Mouse (Mus musculus): ENCODE data around the gene Commd4. TPM values are rescaled to one million over a fixed set of nuclear protein-coding genes. Genes with fewer than 3 reads are reported as not detected.

The Commd4 gene
- 238 and 247 TPM in 2 replicates for polyA plus RNA-seq (2012; rRNA removed)

DNA sequence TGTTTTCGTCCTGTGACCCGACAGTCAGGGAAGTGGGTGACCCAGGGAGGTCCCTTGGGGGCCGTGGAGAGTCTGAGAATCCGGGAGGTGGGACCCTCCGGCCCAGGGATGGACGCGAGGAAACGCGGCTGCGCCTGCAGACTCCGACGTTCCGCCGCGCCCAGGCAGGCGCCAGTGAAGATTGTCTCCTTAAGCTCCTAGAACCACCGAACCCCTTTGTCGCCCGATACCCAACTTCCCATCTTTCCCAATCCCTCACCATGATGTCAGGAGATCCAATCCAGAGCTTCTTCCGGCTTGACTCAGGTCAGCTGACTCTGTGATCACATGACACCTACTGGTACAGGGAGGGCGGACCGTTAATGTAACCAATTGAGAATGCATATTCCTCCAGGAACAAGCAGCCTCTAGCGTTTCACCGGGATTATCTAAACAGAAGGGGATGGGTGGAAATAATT, at the start of gene Commd4:
Gene Commd4, minus strand, starts transcription at position 319 of the 458 bp plus-strand sequence.

GRCm38 (mm10) chr9:57148144-57148878, 9.8 kb downstream of the Commd4 start, which contains the start of gene Neil1:
Gene Neil1 (minus strand): TSS chr9:57148305.

DNA sequence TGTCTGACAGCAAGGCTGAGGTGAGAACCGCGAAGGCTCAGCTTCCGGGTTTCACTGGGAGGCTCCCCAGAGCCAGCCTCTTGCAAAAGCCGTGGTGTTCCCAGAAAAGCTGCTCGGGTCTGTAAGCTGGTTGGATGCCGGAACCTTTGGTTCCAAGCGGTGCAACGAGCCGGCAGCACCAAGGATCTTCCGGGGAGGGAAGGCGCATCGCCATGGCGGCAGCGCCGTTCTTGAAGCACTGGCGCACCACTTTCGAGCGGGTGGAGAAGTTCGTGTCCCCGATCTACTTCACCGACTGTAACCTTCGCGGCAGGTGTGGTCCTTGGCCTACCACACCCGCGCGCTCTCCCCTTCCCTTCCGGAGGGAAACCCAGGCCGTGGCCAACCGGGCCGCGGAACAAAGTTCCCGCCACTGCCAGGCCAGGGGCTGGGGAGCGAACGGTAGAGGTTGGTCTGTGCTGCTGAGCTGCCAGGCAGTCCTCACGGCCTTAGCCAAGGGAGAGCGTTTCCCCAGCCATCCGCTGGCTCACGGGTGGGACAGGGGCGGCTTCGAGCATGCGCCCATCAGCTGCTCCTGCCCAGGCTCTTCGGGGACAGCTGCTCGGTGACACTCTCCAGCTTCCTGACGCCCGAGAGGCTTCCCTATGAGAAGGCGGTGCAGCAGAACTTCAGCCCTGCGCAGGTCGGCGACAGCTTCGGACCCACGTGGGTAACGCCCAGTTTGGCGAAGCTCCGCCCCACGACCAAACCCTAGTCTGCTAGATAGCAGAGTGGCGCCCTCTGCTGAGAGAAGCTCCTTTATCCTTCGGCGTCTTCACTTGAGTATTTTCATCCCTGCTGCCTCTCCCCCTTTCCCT, 27.3 kb downstream of the Commd4 start, which contains the start of gene Man2c1:
Gene Man2c1, plus strand, starts transcription at position 114 of the 857 bp plus-strand sequence.

Other genes with a start within 250 kb of the Commd4 start
- 2.0 and 2.1 TPM in 2 replicates for gene Snx33, start 230.0 kb downstream of the Commd4 start, polyA plus RNA-seq (2012; rRNA removed)
- 131 and 137 TPM in 2 replicates for gene Imp3, start 220.9 kb downstream of the Commd4 start, polyA plus RNA-seq (2012; rRNA removed)
- 16.7 and 19.5 TPM in 2 replicates for gene Snupn, start 207.5 kb downstream of the Commd4 start, polyA plus RNA-seq (2012; rRNA removed)
- 44.1 and 45.8 TPM in 2 replicates for gene Ptpn9, start 163.4 kb downstream of the Commd4 start, polyA plus RNA-seq (2012; rRNA removed)
- gene Sin3a, start 86.3 kb downstream of the Commd4 start, polyA plus RNA-seq (2012; rRNA removed): 38.4 and 47.6 TPM in 2 replicates
- gene Man2c1, start 27.6 kb downstream of the Commd4 start, polyA plus RNA-seq (2012; rRNA removed): 246 and 257 TPM in 2 replicates
- gene Neil1, start 10.0 kb downstream of the Commd4 start, polyA plus RNA-seq (2012; rRNA removed): 12.9 and 13.8 TPM in 2 replicates
- not detected in 2 replicates for gene Trcg1, start 78.2 kb upstream of the Commd4 start, polyA plus RNA-seq (2012; rRNA removed)
- gene 1700017B05Rik, start 104.3 kb upstream of the Commd4 start, polyA plus RNA-seq (2012; rRNA removed): 1.8 and 2.0 TPM in 2 replicates

Data from central nervous system, embryonic 18 days (tissue).